Mouse (Mus musculus) embryonic stem cell, embryonic (primary cell): ENCODE results near the gene Gps1.

Source experiments
- CTCF ChIA-PET, 4 experiments: fragments of 300-600 bp in 2 of 4; fragments of 350-600 bp in 2 of 4; sonication (Branson Sonifier 250); formaldehyde crosslinking; loops; one replicate each; lab custom pipeline; 2022; ENCODE audit warnings: inconsistent platforms in 2 of 4; lab: Charles Lee
- POLR2A ChIA-PET, 4 experiments: fragments of 300-600 bp in 2 of 4; fragments of 350-600 bp in 2 of 4; sonication (Branson Sonifier 250); formaldehyde crosslinking; loops; one replicate each; lab custom pipeline; 2022; ENCODE audit warnings: antibody characterized with exemption in 4 of 4, inconsistent platforms in 1 of 4; lab: Charles Lee

Gene Gps1

DNA sequence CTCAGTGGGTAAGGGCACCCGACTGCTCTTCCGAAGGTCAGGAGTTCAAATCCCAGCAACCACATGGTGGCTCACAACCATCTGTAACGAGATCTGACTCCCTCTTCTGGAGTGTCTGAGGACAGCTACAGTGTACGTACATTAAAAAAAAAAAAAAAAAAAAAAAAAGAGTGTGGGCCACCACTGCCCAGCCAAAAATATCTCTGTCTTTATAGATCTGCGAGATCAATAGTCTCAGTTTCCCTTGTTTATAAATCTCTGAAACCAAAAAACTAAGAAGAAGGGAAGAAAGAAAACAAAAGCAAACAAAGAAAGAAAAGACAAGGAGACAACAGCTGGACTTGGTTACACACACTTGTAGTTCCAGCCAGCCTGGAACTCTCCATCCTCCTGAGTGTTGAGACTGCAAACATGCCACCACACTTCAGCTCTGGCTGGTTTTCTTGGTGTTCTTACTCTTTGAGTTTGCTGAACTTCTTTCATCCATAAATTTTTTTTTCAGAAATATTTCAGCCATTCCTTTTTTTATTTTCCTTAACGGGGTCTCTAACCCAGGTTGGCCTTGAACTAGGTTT lies 15.3 kb downstream of the Gps1 start:
- CTCF ChIA-PET, result interaction anchor here (0.6 to 2.7 kb wide), 49 partner anchors 9 to 404 kb away, joined by 3 to 38 read pairs (median 4); partner anchors contain the start of genes Rac3 (in 3 of the 4), Ccdc57 (in 1 of the 4), Dcxr (in 1 of the 4) and Fasn (in 1 of the 4)
- POLR2A ChIA-PET, result interaction anchor here (0.6 to 4.4 kb wide), 75 partner anchors 10 to 347 kb away, joined by 3 to 50 read pairs (median 6); partner anchors contain the start of genes Cenpx (in 3 of the 4), Fasn (in 3 of the 4), Lrrc45 (in 3 of the 4) and Rac3 (in 3 of the 4)

DNA sequence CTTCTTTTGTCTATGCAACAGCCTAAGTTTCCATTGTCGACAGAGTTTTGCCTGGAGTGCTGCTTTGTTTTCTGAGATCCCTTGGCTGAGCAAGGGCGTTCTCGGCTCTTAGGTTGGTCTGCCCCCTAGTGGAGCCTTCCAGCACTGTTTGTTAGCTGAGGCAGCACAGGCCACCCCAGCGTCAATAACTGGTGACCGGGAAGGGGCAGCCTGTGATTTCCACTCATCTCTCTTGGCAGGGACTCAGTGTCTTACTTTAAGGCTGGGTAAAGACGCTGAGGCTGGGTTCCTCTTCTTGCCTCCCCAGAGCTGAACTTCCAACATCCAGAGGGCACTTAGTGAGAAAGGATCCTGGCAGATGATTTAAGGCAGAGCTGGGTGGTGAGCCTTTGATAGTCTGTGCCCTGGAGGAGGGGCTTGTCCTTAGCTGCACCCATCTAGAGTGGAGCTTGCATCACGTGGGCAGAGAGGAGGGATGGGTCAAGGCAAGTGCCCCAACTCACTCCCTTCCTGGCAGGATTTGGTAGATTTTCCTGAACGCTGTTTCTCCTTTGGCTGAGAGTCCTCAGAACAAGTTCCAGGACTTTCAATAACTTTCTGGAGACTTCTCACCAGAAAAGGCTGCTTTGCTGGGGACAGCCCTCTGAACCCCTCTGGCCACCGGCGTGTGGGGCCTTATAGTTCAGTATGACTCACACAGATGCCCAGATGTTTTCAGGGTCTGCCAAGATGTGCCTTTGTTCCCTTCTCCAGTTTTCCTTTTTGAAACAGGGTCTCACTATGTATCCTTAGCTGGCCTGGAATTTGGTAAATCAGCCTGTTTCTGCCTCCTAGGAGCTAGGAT lies 16.2 kb downstream of the Gps1 start:
- CTCF ChIA-PET, result interaction anchor here (0.6 to 2.7 kb wide), 66 partner anchors 8 to 652 kb away, joined by 3 to 38 read pairs (median 4); partner anchors contain the start of genes Rac3 (in 3 of the 4), Fasn (in 2 of the 4), Ccdc57 (in 1 of the 4) and Cenpx (in 1 of the 4)
- POLR2A ChIA-PET, result interaction anchor here (0.5 to 4.4 kb wide), 105 partner anchors 8 to 1138 kb away, joined by 3 to 50 read pairs (median 4); partner anchors contain the start of genes Cenpx (in 3 of the 4), Fasn (in 3 of the 4), Lrrc45 (in 3 of the 4) and Rac3 (in 3 of the 4)

GRCm38 (mm10) chr11:120804274-120804673 lies 20.2 kb downstream of the Gps1 start:
- ChIA-PET POLR2A (interaction anchor here (0.5 to 15.0 kb wide), 48 partner anchors 8 to 572 kb away, joined by 3 to 274 read pairs (median 4); partner anchors contain the start of genes Fasn (in 3 of the 4), Dus1l (in 2 of the 4), Pycr1 (in 2 of the 4) and Rac3 (in 2 of the 4)), CTCF (interaction anchor here in 3 of 4 experiments (0.6 to 2.0 kb wide), 9 partner anchors 10 to 237 kb away, joined by 3 to 5 read pairs (median 4); no protein-coding TSS in a partner anchor)

DNA sequence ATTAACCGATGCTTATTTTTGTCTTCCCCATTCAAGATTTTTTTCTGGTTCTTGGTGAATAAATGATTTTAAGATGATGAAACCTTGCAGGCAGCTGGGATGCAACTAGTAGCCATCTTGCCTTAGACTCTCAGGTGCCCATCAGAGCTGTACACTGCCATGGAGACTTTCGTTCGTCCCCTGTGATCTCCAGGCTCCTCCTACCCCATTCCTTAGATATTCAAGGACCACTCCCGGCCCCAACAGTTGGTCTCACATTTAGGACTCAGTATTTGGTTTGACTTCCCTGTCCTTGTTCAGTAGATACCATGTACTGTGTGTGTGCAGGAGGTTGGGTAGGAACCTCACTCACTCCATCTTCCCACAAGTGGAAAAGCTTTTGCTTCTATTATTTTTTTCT lies 20.7 kb downstream of the Gps1 start:
- CTCF ChIA-PET, result interaction anchor here in 3 of 4 experiments (0.6 to 2.0 kb wide), 9 partner anchors 18 to 237 kb away, joined by 3 to 6 read pairs (median 4); no protein-coding TSS in a partner anchor
- POLR2A ChIA-PET, result interaction anchor here (0.5 to 15.0 kb wide), 50 partner anchors 8 to 572 kb away, joined by 3 to 274 read pairs (median 4); partner anchors contain the start of genes Dus1l (in 4 of the 4), Fasn (in 3 of the 4), Rac3 (in 2 of the 4) and Arl16 (in 1 of the 4)

- ChIA-PET POLR2A (interaction anchor here (0.6 to 15.0 kb wide), 46 partner anchors 8 to 573 kb away, joined by 3 to 274 read pairs (median 4); partner anchors contain the start of genes Dus1l (in 4 of the 4), Fasn (in 3 of the 4), P4hb (in 2 of the 4) and Rac3 (in 2 of the 4)), CTCF (interaction anchor here in 3 of 4 experiments (0.6 to 2.0 kb wide), 11 partner anchors 19 to 248 kb away, joined by 3 to 6 read pairs (median 4); partner anchors contain the start of gene Fasn (in 1 of the 3))
These were observed 21.6 kb downstream of the Gps1 start for GRCm38 (mm10) chr11:120805375-120806298.

DNA sequence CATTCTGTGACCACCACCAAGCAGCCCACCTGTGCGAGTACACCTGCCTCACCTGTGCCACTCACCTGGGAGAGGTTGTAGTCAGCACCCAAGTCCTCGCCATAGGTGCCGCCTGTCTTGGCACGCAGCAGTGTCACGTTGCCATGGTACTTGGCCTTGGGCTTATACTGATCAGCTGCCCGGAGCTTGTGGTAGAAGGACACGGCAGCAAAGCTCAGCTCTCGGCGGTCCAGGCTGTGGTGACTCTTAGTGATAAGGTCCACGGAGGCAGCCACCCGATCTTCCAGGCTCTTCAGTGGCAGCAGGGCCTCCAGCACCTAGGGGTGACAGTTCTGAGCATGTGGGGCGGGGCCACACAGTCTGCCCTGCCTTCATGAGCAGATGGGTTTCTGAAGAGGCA lies 23.9 kb downstream of the Gps1 start:
- POLR2A ChIA-PET, result interaction anchor here in 3 of 4 experiments (0.8 to 15.0 kb wide), 10 partner anchors 8 to 94 kb away, joined by 3 to 274 read pairs (median 6); partner anchors contain the start of gene Fasn (in 2 of the 3)

DNA sequence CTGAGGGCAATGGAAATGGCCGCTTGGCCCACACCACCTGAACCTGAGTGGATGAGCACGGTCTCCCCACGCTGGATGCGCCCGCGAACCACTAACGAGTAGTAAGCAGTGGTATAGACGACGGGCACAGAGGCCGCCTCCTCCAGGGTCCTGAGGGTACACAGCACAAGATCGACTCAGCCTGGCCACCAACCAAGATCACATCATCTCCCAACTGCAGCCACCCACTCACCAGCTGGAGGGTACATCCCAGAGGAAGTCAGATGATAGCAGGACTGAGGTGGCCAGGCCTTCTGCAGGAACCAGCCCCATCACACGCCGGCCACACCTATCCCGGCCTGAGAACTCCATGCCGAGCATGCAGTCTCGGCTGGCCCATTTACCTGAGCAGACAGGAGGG lies 28.0 kb downstream of the Gps1 start:
- ChIA-PET CTCF (interaction anchor here in 1 of 4 experiments (0.6 to 1.1 kb wide), 2 partner anchors 36 to 302 kb away, joined by 3 read pairs; no protein-coding TSS in a partner anchor), POLR2A (interaction anchor here in 3 of 4 experiments (0.8 to 15.0 kb wide), 10 partner anchors 11 to 92 kb away, joined by 3 to 274 read pairs (median 12); partner anchors contain the start of gene Fasn (in 3 of the 3))

More for the DNA sequence above, 23.9 kb downstream of the Gps1 start:
- CTCF ChIA-PET, result interaction anchor here in 1 of 4 experiments (1.0 to 1.6 kb wide), 3 partner anchors 15 to 319 kb away, joined by 3 read pairs; no protein-coding TSS in a partner anchor

- ChIA-PET CTCF (no interaction called here), POLR2A (interaction anchor here in 3 of 4 experiments (0.6 to 16.3 kb wide), 10 partner anchors 7 to 33 kb away, joined by 3 to 274 read pairs (median 3); partner anchors contain the start of genes Dus1l (in 1 of the 3) and Fasn (in 1 of the 3))
These were observed 33.3 kb downstream of the Gps1 start for GRCm38 (mm10) chr11:120817358-120817757.

GRCm38 (mm10) chr11:120818251-120818650 lies 34.2 kb downstream of the Gps1 start:
- ChIA-PET POLR2A (interaction anchor here in 3 of 4 experiments (0.6 to 16.3 kb wide), 3 partner anchors 8 to 21 kb away, joined by 3 to 274 read pairs (median 5); no protein-coding TSS in a partner anchor), CTCF (no interaction called here)

DNA sequence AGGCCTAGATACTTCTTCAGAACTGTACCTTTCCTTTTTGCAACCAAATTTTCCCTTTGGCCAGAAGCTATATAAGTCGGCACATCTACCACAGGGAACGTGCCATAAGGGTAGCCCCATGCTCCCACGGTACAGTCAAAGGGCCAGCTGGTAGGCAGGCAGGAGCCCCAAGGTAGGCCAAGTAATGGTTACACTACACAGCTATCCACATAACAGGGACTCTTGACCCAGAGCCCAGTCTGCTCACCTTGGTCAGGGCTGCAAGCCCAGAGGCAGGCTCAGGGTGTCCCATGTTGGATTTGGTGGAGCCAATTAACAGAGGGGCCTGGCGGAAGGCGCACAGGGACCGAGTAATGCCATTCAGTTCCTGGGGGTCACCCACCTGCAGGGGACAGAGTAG lies 35.5 kb downstream of the Gps1 start:
- ChIA-PET CTCF (no interaction called here), POLR2A (interaction anchor here in 3 of 4 experiments (0.7 to 16.3 kb wide), 14 partner anchors 9 to 240 kb away, joined by 3 to 274 read pairs (median 6); partner anchors contain the start of gene Dus1l (in 1 of the 3))

- ChIA-PET CTCF (interaction anchor here in 1 of 4 experiments (1.7 kb wide), 1 partner anchor 100 kb away, joined by 3 read pairs; no protein-coding TSS in a partner anchor), POLR2A (interaction anchor here in 3 of 4 experiments (0.9 to 16.3 kb wide), 15 partner anchors 9 to 241 kb away, joined by 3 to 274 read pairs (median 7); partner anchors contain the start of gene Dus1l (in 1 of the 3))
These were observed 36.5 kb downstream of the Gps1 start for GRCm38 (mm10) chr11:120820546-120820945.

DNA sequence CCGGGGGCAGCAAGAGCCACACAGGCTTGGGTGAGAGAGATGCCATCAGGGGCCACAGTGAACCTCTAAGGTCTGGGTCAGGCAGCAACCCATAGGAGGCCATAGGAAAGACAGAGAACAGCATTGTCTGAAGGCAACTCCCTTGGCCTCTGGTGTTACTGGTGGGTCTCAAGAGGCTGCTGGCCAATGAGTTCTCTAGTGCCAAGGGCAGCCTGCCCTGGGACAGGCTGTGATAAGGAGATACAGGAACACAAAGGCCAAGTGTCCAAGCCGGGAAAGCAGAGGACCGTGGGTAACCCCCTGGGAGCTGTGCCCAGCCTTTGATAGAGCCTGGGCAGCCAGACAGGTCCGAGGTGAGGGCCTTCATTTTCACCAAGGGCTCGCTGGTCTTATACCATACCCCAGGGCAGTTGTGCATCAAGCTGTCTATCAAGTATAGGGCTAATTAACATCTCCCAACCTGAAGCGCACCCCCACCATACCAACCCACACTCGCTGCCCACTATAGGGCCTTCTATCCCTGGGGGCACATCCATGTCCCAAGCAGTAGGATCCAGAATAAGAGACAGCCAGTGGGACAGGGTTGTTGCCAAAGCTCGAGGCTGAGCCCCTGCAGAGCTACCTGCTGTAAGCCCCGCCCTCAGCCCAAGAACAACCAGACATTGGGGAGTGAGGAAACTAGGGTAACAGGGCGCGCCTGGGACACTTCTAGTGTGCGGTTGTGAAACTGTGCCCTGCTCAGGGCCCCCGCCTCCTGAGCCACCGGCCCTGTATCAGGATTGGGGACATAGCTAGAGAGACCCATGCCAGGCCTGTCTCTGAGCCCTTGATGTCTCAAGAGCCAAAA lies 37.2 kb downstream of the Gps1 start:
- CTCF ChIA-PET, result interaction anchor here in 2 of 4 experiments (0.5 to 1.7 kb wide), 3 partner anchors 13 to 101 kb away, joined by 3 to 4 read pairs (median 3); no protein-coding TSS in a partner anchor
- POLR2A ChIA-PET, result interaction anchor here in 3 of 4 experiments (0.9 to 16.3 kb wide), 24 partner anchors 7 to 242 kb away, joined by 3 to 274 read pairs (median 21); partner anchors contain the start of genes Dus1l (in 1 of the 3) and Rac3 (in 1 of the 3)

GRCm38 (mm10) chr11:120822321-120822720 lies 38.2 kb downstream of the Gps1 start:
- CTCF ChIA-PET, result interaction anchor here in 2 of 4 experiments (0.6 to 1.7 kb wide), 4 partner anchors 18 to 102 kb away, joined by 3 to 4 read pairs (median 3); no protein-coding TSS in a partner anchor
- POLR2A ChIA-PET, result interaction anchor here (0.5 to 16.3 kb wide), 35 partner anchors 8 to 324 kb away, joined by 3 to 274 read pairs (median 11); partner anchors contain the start of genes Dus1l (in 2 of the 4), P4hb (in 1 of the 4), Rac3 (in 1 of the 4) and Tex19.1 (in 1 of the 4)

DNA sequence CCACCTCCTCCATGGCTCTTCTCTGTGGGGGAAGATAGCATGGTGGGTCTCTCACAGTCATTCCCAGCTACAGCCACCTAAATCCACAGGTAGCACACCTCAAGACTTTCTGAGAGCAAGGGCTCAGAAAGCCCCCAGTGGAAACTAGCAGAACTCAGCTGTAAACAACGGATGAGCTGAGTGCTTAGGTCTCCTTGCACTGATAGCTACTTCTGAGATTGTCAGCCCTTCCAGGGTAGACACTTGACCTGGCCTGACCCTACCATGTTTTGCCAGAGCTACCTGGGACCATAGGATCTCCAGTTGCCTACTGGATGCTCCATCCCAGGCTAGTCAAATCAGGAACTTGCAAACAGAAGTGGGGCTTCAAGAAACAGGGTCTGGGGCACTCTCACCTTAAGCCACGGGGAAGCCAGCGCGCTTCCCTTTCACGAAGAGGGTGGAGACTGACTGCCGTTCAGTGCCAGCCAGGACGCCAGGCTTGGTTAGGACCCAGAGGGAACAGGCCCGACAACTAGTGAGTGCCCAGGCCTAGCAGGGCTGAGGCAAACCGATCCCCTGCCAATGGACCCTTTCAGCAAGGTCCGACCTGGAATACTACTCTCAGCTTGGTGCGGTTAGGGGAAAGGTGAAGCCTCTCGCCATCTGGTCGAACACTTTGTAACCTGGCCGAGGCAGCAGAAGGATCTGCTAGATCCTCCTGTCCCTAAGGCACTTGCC lies 38.9 kb downstream of the Gps1 start:
- ChIA-PET CTCF (interaction anchor here in 2 of 4 experiments (0.6 to 1.3 kb wide), 7 partner anchors 15 to 231 kb away, joined by 3 to 7 read pairs (median 3); no protein-coding TSS in a partner anchor), POLR2A (interaction anchor here (0.7 to 16.3 kb wide), 73 partner anchors 8 to 356 kb away, joined by 3 to 274 read pairs (median 5); partner anchors contain the start of genes Dus1l (in 3 of the 4), Mrpl12 (in 2 of the 4), P4hb (in 2 of the 4) and Alyref (in 1 of the 4))
